Mouse (Mus musculus) embryonic facial prominence, embryonic 10.5 days (tissue): ENCODE data around the gene Nabp2. TPM values are rescaled to one million over a fixed set of nuclear protein-coding genes. Genes with fewer than 3 reads are reported as not detected.

Experiments
- DNase-seq: peaks from one replicate; pipeline ENCODE4 v3.0.0-alpha.2; 2017; ENCODE audit warnings: low spot score
- H3K27ac ChIP-seq: fragments of 300-500 bp; sonication (generic); replicated peaks from 2 replicates; pipeline ENCODE4 v1.5.1; 2016; ENCODE audit warnings: mild to moderate bottlenecking
- H3K27me3 ChIP-seq: fragments of 300-500 bp; sonication (generic); replicated peaks from 2 replicates; pipeline ENCODE4 v1.6.1; 2016; ENCODE audit warnings: low read depth, mild to moderate bottlenecking; ENCODE audit not compliant: poor library complexity, severe bottlenecking
- H3K36me3 ChIP-seq: fragments of 300-500 bp; sonication (generic); replicated peaks from 2 replicates; pipeline ENCODE4 v1.6.1; 2016; ENCODE audit warnings: mild to moderate bottlenecking, moderate library complexity
- H3K4me1 ChIP-seq: fragments of 300-500 bp; sonication (generic); 2 replicates; pipeline ENCODE4 v1.6.1; 2016
- H3K4me3 ChIP-seq: fragments of 300-500 bp; sonication (generic); 2 replicates; pipeline ENCODE4 v1.5.1; 2016; ENCODE audit warnings: mild to moderate bottlenecking, moderate library complexity
- H3K9me3 ChIP-seq: fragments of 300-500 bp; sonication (generic); 2 replicates; pipeline ENCODE4 v1.6.1; 2016; ENCODE audit warnings: mild to moderate bottlenecking
- WGBS: fragments of 180-500 bp; shearing (Covaris S2); methylation state at CpG from one replicate; pipeline ENCODE4 v1.1.7; 2016; 5-methylcytosine and 5-hydroxymethylcytosine counted together
- polyA plus RNA-seq: library from polyadenylated mRNA; unstranded; fragments of >200 nt; fragmentation: Nextera tagmentation; extraction: Ambion mirVana; gene quantifications from 2 replicates; pipeline ENCODE4 v1.2.1, GENCODE M21; 2016

Nabp2 gene
- polyA plus RNA-seq, 1 experiment from 2014 or later, result 119 TPM

- Histone ChIP-seq H3K36me3 (peaks cover 58% of the 10 kb centered on the region), H3K27me3 (no peaks in the 10 kb centered on the region), H3K4me3 (no peak overlapping the region), H3K9me3 (no peaks in the 10 kb centered on the region), H3K4me1 (0 out of 2 replicates have a peak, but pooled peaks cover 3% of the 10 kb centered on the region), H3K27ac (no peak overlapping the region)
- WGBS, result 92% methylated on average over 10 of the region's 10 CpGs
- no peak for DNase-seq
Measured at GRCm38 (mm10) chr10:128441324-128442119, 30.2 kb upstream of the Nabp2 start.

GRCm38 (mm10) chr10:128440407-128440806 lies 29.1 kb upstream of the Nabp2 start:
- Histone ChIP-seq H3K4me3 (no peak overlapping the region), H3K27me3 (no peaks in the 10 kb centered on the region), H3K9me3 (no peaks in the 10 kb centered on the region), H3K4me1 (0 out of 2 replicates have a peak, but pooled peaks cover 3% of the 10 kb centered on the region), H3K27ac (no peak overlapping the region), H3K36me3 (peaks cover 69% of the 10 kb centered on the region)
- WGBS, result 76% methylated on average over 10 of the region's 10 CpGs
- no peak for DNase-seq

GRCm38 (mm10) chr10:128438675-128439279 lies 27.5 kb upstream of the Nabp2 start:
- H3K27me3 ChIP-seq, result no peaks in the 10 kb centered on the region
- no peak overlapping the region for H3K4me3 ChIP-seq
- no peak for DNase-seq
- no peaks in the 10 kb centered on the region for H3K4me1 ChIP-seq
- no peak overlapping the region for H3K27ac ChIP-seq
- H3K9me3 ChIP-seq, result no peaks in the 10 kb centered on the region
- H3K36me3 ChIP-seq, result peaks cover 84% of the 10 kb centered on the region
- WGBS, result 83% methylated on average over 10 of the region's 10 CpGs

DNA sequence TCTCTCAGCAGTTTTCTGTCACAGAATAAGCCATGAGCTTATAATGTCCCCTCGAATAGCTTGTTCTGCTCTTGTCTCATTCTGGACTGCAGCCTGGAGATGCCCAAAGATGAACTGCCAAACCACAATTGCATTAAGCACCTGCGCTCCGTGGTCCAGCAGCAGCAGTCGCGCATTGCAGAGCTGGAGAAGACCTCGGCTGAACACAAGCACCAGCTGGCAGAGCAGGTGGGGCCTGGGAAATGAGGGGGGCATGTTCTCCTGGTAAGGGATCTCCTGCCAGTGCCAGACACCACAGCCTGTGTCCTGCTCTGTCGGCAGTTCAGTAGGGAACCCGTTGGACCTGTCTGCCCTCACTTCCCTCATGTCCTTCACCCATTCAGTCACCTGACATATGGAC lies 25.1 kb upstream of the Nabp2 start:
- Histone ChIP-seq H3K36me3 (peaks cover 95% of the 10 kb centered on the region), H3K9me3 (no peaks in the 10 kb centered on the region), H3K27me3 (no peaks in the 10 kb centered on the region), H3K4me3 (no peak overlapping the region), H3K4me1 (no peaks in the 10 kb centered on the region), H3K27ac (no peak overlapping the region)
- WGBS, result 94% methylated on average over 8 of the region's 8 CpGs
- no peak for DNase-seq

DNA sequence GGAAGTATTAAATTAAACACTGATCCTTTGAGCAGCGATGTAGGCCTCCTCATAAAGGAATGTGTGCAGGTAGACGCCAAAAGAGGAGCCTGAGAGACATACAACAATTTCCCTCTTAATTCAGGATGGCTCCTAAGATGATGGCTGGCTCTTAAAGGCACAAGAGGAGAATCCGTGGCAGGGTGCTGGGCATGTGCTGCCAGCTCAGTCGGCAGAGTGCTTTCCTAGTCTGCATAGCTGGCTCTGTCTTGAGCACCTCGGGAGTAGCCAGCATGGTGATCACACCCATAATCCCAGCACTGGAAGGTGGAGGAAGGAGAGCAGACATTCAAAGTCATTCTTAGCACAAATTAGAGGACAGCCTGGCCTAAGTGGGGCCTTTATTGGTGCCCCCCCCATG lies 24.6 kb upstream of the Nabp2 start:
- Histone ChIP-seq H3K36me3 (peaks cover 95% of the 10 kb centered on the region), H3K27ac (no peak overlapping the region), H3K27me3 (no peaks in the 10 kb centered on the region), H3K4me3 (no peak overlapping the region), H3K4me1 (no peaks in the 10 kb centered on the region), H3K9me3 (no peaks in the 10 kb centered on the region)
- no peak for DNase-seq
- WGBS, result 91% methylated on average over 5 of the region's 5 CpGs

DNA sequence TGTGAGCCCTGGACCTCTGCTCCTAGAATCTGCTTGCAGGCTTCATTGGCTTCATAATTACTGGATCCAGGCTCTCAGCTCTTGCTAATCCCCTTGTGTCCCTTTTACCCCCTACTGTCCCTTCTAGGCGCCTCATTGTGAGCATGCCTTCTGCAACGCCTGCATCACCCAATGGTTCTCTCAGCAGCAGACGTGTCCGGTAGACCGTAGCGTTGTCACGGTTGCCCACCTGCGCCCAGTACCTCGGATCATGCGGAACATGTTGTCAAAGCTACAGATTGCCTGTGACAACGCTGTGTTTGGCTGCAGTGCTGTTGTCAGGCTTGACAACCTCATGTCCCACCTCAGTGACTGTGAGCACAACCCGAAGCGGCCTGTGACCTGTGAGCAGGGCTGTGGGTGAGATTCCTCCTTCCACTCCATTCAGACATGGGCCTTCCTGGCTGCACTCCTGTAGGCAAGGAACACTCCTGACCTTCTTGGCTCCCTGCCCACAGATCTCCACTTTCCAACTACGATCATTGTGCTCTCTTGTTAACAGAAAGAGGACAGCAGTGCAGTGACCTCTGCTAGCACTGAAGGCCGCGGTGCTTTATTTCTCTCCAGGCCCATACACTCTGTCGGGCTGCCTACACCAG lies 24.0 kb upstream of the Nabp2 start:
- DNase-seq, result no peak
- H3K4me3 ChIP-seq, result no peak overlapping the region
- H3K27me3 ChIP-seq, result no peaks in the 10 kb centered on the region
- peaks cover 95% of the 10 kb centered on the region for H3K36me3 ChIP-seq
- 86% methylated on average over 17 of the region's 17 CpGs for WGBS
- no peaks in the 10 kb centered on the region for H3K4me1 ChIP-seq
- no peaks in the 10 kb centered on the region for H3K9me3 ChIP-seq
- H3K27ac ChIP-seq, result no peak overlapping the region

DNA sequence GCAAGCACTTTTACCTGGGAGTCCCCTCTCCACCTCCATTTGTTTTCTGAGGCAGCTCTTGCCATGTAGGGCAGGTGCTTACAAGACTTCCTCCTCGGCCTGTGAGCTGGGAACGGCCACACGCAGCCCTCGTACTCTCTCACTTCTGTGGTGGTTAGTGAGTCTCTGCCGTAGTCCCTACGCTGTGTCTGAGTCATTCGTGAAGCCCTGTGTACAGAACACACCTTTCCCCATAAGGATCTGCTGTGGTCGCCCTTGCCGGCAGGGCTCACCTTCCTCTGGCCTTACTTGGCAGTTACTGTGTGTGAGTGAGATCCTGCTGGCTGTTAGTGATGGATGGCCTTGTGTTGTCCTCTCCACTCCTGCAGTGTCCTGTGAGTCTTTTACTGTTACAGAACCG lies 23.4 kb upstream of the Nabp2 start:
- Histone ChIP-seq H3K4me3 (no peak overlapping the region), H3K4me1 (no peaks in the 10 kb centered on the region), H3K36me3 (peaks cover 95% of the 10 kb centered on the region), H3K27ac (no peak overlapping the region), H3K27me3 (no peaks in the 10 kb centered on the region), H3K9me3 (no peaks in the 10 kb centered on the region)
- DNase-seq, result no peak
- 92% methylated on average over 10 of the region's 10 CpGs for WGBS

GRCm38 (mm10) chr10:128433417-128433816 lies 22.1 kb upstream of the Nabp2 start:
- H3K27me3 ChIP-seq, result no peaks in the 10 kb centered on the region
- DNase-seq, result no peak
- H3K9me3 ChIP-seq, result no peaks in the 10 kb centered on the region
- WGBS, result 92% methylated on average over 2 of the region's 2 CpGs
- H3K4me1 ChIP-seq, result no peaks in the 10 kb centered on the region
- no peak overlapping the region for H3K27ac ChIP-seq
- H3K36me3 ChIP-seq, result peaks cover 95% of the 10 kb centered on the region
- no peak overlapping the region for H3K4me3 ChIP-seq

DNA sequence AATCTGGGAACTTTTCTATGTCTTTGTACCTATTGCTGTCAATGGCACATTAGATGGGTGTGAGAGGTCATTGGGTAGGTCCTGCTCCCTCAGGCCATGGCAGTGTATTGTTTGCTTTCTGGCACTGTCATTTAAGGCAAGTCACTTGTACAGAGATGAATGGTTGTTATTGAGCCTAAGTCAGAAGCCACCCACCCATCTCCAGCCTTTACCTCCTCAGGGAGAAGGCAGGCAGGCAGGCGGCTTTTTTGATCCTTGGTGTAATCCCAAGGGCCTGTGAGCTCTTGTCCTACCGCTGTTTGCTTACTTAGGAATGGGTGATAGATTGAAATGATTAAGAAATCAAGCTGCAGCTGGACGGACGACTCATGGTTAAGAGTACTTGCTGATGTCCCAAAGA lies 18.2 kb upstream of the Nabp2 start:
- DNase-seq, result no peak
- H3K4me3 ChIP-seq, result no peak overlapping the region
- no peaks in the 10 kb centered on the region for H3K27me3 ChIP-seq
- no peaks in the 10 kb centered on the region for H3K9me3 ChIP-seq
- H3K27ac ChIP-seq, result no peak overlapping the region
- peaks cover 5% of the 10 kb centered on the region; the same call in 1 of the 2 replicates for H3K4me1 ChIP-seq
- peaks cover 89% of the 10 kb centered on the region for H3K36me3 ChIP-seq
- 84% methylated on average over 4 of the region's 4 CpGs for WGBS

- Histone ChIP-seq H3K27ac (no peak overlapping the region), H3K27me3 (no peaks in the 10 kb centered on the region), H3K36me3 (peaks cover 89% of the 10 kb centered on the region), H3K4me1 (peaks cover 5% of the 10 kb centered on the region; the same call in 1 of the 2 replicates), H3K4me3 (no peak overlapping the region), H3K9me3 (no peaks in the 10 kb centered on the region)
- DNase-seq, result no peak
- WGBS, result 93% methylated on average over 5 of the region's 5 CpGs
Measured at GRCm38 (mm10) chr10:128429052-128429451, 17.8 kb upstream of the Nabp2 start.

- WGBS, result 92% methylated on average over 3 of the region's 3 CpGs
- no peaks in the 10 kb centered on the region for H3K9me3 ChIP-seq
- no peak overlapping the region for H3K27ac ChIP-seq
- H3K4me1 ChIP-seq, result peaks cover 5% of the 10 kb centered on the region; the same call in 1 of the 2 replicates
- H3K36me3 ChIP-seq, result peaks cover 94% of the 10 kb centered on the region
- no peaks in the 10 kb centered on the region for H3K27me3 ChIP-seq
- no peak overlapping the region for H3K4me3 ChIP-seq
- DNase-seq, result no peak
Measured at GRCm38 (mm10) chr10:128425260-128425659, 14.0 kb upstream of the Nabp2 start.

DNA sequence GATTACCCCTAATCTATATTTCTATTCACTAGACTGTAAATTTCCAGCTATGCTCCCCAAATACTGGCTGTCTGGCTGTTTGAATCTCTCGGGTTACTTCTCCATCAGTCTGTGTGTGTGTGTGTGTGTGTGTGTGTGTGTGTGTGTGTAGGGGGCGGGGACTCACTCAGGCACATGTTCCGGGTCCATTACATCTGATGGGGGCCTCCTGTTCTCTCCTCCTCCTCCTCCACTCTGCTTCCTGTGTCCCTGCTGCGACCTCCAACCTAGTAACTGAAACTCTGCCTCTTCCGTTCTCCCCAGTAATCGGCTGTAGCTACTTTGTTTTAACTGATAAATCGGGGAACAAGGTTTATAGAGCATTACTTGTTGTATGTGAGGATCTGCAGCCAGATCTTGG lies 13.3 kb upstream of the Nabp2 start:
- DNase-seq, result peak; percentile 41
- WGBS, result 63% methylated on average over 7 of the region's 7 CpGs
- H3K9me3 ChIP-seq, result no peaks in the 10 kb centered on the region
- peaks cover 5% of the 10 kb centered on the region; the same call in 1 of the 2 replicates for H3K4me1 ChIP-seq
- H3K27ac ChIP-seq, result no peak overlapping the region
- peaks cover 94% of the 10 kb centered on the region for H3K36me3 ChIP-seq
- no peak overlapping the region for H3K4me3 ChIP-seq
- no peaks in the 10 kb centered on the region for H3K27me3 ChIP-seq
